Mouse (Mus musculus): ENCODE measurements around the gene Gsto1. TPM values are rescaled to one million over a fixed set of nuclear protein-coding genes. Genes with fewer than 3 reads are reported as not detected.

Gene Gsto1
- total RNA-seq, 1 experiment from 2014 or later, result 143 TPM

GRCm38 (mm10) chr19:47890489-47891130, 35.8 kb downstream of the Gsto1 start:
- no peak for DNase-seq

GRCm38 (mm10) chr19:47891562-47892312, 37.0 kb downstream of the Gsto1 start:
- DNase-seq, result no peak

- no peak for DNase-seq
These were observed 38.3 kb downstream of the Gsto1 start for GRCm38 (mm10) chr19:47893092-47893491.

- DNase-seq, result no peak
These were observed 43.8 kb downstream of the Gsto1 start for GRCm38 (mm10) chr19:47898472-47899079.

GRCm38 (mm10) chr19:47900012-47900411, 45.2 kb downstream of the Gsto1 start:
- no peak for DNase-seq

- DNase-seq, result no peak
These were observed 45.8 kb downstream of the Gsto1 start for GRCm38 (mm10) chr19:47900558-47900957.

GRCm38 (mm10) chr19:47902316-47903201, 47.8 kb downstream of the Gsto1 start:
- DNase-seq, result no peak

GRCm38 (mm10) chr19:47903679-47904078, 48.9 kb downstream of the Gsto1 start:
- DNase-seq, result no peak

GRCm38 (mm10) chr19:47905081-47905480, 50.3 kb downstream of the Gsto1 start:
- no peak for DNase-seq

- no peak for DNase-seq
These were observed 50.8 kb downstream of the Gsto1 start for GRCm38 (mm10) chr19:47905603-47906002.

GRCm38 (mm10) chr19:47907596-47907995, 52.8 kb downstream of the Gsto1 start:
- no peak for DNase-seq

GRCm38 (mm10) chr19:47908961-47909371, 54.2 kb downstream of the Gsto1 start:
- no peak for DNase-seq

- peak; percentile 25 for DNase-seq
These were observed 54.8 kb downstream of the Gsto1 start for GRCm38 (mm10) chr19:47909387-47910116.

GRCm38 (mm10) chr19:47910117-47910618, 55.4 kb downstream of the Gsto1 start:
- DNase-seq, result no peak

- DNase-seq, result no peak
These were observed 56.0 kb downstream of the Gsto1 start for GRCm38 (mm10) chr19:47910751-47911150.

- no peak for DNase-seq
These were observed 58.6 kb downstream of the Gsto1 start for GRCm38 (mm10) chr19:47913344-47913743.

GRCm38 (mm10) chr19:47914191-47914590, 59.4 kb downstream of the Gsto1 start:
- no peak for DNase-seq

Measured in adrenal gland, postnatal 25 days (tissue).